9 mouse cellular contexts compared by ENCODE assay signal in genomic region chr11:106762139-106762799, GRCm38 (mm10). TPM values are rescaled to one million over a fixed set of nuclear protein-coding genes. Genes with fewer than 3 reads are reported as not detected.
A peak's percentile ranks its signal among the peaks of the same experiment; 100 is the strongest.
DNase-seq lines count a peak whose midpoint lies in the region; ATAC-seq and TF ChIP-seq lines count a peak whose summit lies in the region.
"Had no signal": no experiment of that assay in that cellular context is flagged by ENCODE, and none has a peak within 500 bp of the region (broad histone marks: within the 10 kb centered on the region; RNA-seq: fewer than 3 reads in every experiment).

No protein-coding gene starts in this region.

- no peak overlapping the region for H3K9ac ChIP-seq in midbrain, embryonic 12.5 days (replicated peaks)
- H3K9ac ChIP-seq in midbrain, embryonic 11.5 days (ENCODE audit: low read length): no peak overlapping the region
- no peak overlapping the region for H3K9ac ChIP-seq in kidney, postnatal 0 days (ENCODE audit: low read depth, low read length)

- no peaks in the 10 kb centered on the region for H3K9me3 ChIP-seq in midbrain, embryonic 12.5 days
- no peaks in the 10 kb centered on the region for H3K9me3 ChIP-seq in midbrain, embryonic 11.5 days (ENCODE audit: control insufficient read depth, low read length)
- H3K9me3 ChIP-seq in kidney, postnatal 0 days (replicated peaks; ENCODE audit: low read length): no peaks in the 10 kb centered on the region

- ATAC-seq in midbrain, embryonic 12.5 days (ENCODE audit: low FRiP score, low read depth): no peak
- no peak for ATAC-seq in midbrain, embryonic 11.5 days (ENCODE audit: low FRiP score)
- peak; percentile 73 for ATAC-seq in kidney, postnatal 0 days (replicated peaks; ENCODE audit: low FRiP score, low read depth)
- ATAC-seq in megakaryocyte progenitor cell, adult 5-6 weeks (replicated peaks; ENCODE audit: poor library complexity): peak; percentile 69

- H3K27ac ChIP-seq in midbrain, embryonic 12.5 days (replicated peaks): peak overlapping the region; percentile 66
- H3K27ac ChIP-seq in midbrain, embryonic 11.5 days (ENCODE audit: low read depth, low read length): no peak overlapping the region
- 0 out of 2 replicates have a peak overlapping the region, but pooled peaks have one; percentile 11 for H3K27ac ChIP-seq in embryonic fibroblast, embryonic 13.5 days (ENCODE audit: insufficient read depth, low read length)
- H3K27ac ChIP-seq in kidney, postnatal 0 days: peak overlapping the region; percentile 83

- H3K36me3 ChIP-seq in midbrain, embryonic 12.5 days: peaks cover 16% of the 10 kb centered on the region
- peaks cover 5% of the 10 kb centered on the region for H3K36me3 ChIP-seq in midbrain, embryonic 11.5 days (ENCODE audit: control insufficient read depth, insufficient read depth, low read length)
- peaks cover 5% of the 10 kb centered on the region; the same call in 1 of the 2 replicates for H3K36me3 ChIP-seq in kidney, postnatal 0 days (ENCODE audit: insufficient read depth, low read length)

- no peak overlapping the region for H3K4me3 ChIP-seq in midbrain, embryonic 12.5 days
- no peak overlapping the region for H3K4me3 ChIP-seq in midbrain, embryonic 11.5 days (ENCODE audit: low read depth, low read length)
- H3K4me3 ChIP-seq in embryonic fibroblast, embryonic 13.5 days (ENCODE audit: insufficient read depth, low read length): no peak overlapping the region
- H3K4me3 ChIP-seq in kidney, postnatal 0 days (replicated peaks; ENCODE audit: low read depth, low read length): no peak overlapping the region
- H3K4me3 ChIP-seq: erythroblast, embryonic 14.5 days had no signal

- H3K4me1 ChIP-seq in midbrain, embryonic 12.5 days: peaks cover 7% of the 10 kb centered on the region; the same call in 1 of the 2 replicates
- 0 out of 2 replicates have a peak, but pooled peaks cover 3% of the 10 kb centered on the region for H3K4me1 ChIP-seq in midbrain, embryonic 11.5 days (ENCODE audit: control insufficient read depth, insufficient read depth, low read length)
- H3K4me1 ChIP-seq in embryonic fibroblast, embryonic 13.5 days (ENCODE audit: control insufficient read depth, insufficient read depth, low read length): no peaks in the 10 kb centered on the region
- peaks cover 8% of the 10 kb centered on the region for H3K4me1 ChIP-seq in kidney, postnatal 0 days (replicated peaks; ENCODE audit: insufficient read depth, low read length)

- no peak for TF ChIP-seq CTCF in embryonic fibroblast, embryonic 13.5 days (IDR thresholded peaks at IDR 0.05; ENCODE audit: borderline replicate concordance, insufficient read depth, low read length)
- TF ChIP-seq CTCF in kidney, postnatal 0 days (IDR thresholded peaks at IDR 0.05; ENCODE audit: low read depth): peak; percentile 9; the same call in 1 of the 2 replicates

- no peak for TF ChIP-seq POLR2A in embryonic fibroblast, embryonic 13.5 days (IDR thresholded peaks at IDR 0.05; ENCODE audit: low read depth, low read length)

- H3K4me2 ChIP-seq in midbrain, embryonic 12.5 days (replicated peaks): no peak overlapping the region
- no peak overlapping the region for H3K4me2 ChIP-seq in midbrain, embryonic 11.5 days
- no peak overlapping the region for H3K4me2 ChIP-seq in kidney, postnatal 0 days (ENCODE audit: low read length)

- no peaks in the 10 kb centered on the region for H3K27me3 ChIP-seq in midbrain, embryonic 12.5 days
- H3K27me3 ChIP-seq in midbrain, embryonic 11.5 days (ENCODE audit: control insufficient read depth, insufficient read depth, low read length): no peaks in the 10 kb centered on the region
- no peaks in the 10 kb centered on the region for H3K27me3 ChIP-seq in kidney, postnatal 0 days (ENCODE audit: insufficient read depth, low read length)

- DNase-seq in midbrain, embryonic 11.5 days (ENCODE audit: low spot score, missing footprints): no peak
- DNase-seq in kidney, postnatal 0 days (ENCODE audit: low spot score): peak; percentile 90
- DNase-seq in thymus, postnatal 14 days: peak; percentile 63
- DNase-seq in cerebellum, postnatal 10 days: no peak
- no peak for DNase-seq in cerebellum, postnatal 25 days

- 55% methylated on average over 5 of the region's 5 CpGs for WGBS in midbrain, embryonic 12.5 days
- WGBS in midbrain, embryonic 11.5 days: 54% methylated on average over 5 of the region's 5 CpGs
- 14% methylated on average over 5 of the region's 5 CpGs for WGBS in kidney, postnatal 0 days

RNA-seq across cellular contexts. Expression of gene Milr1, which starts 11.2 kb away (rescaled TPM):
- 0.72 and 1.7 TPM in 2 replicates for polyA plus RNA-seq in midbrain, embryonic 12.5 days (2016; fragmentation: Nextera tagmentation; extraction: Ambion mirVana)
- polyA plus RNA-seq in midbrain, embryonic 11.5 days (2014; fragmentation: Nextera tagmentation; extraction: Ambion mirVana): 0.68 and 1.0 TPM in 2 replicates
- 0.43 and 1.4 TPM in 2 replicates for polyA plus RNA-seq in embryonic fibroblast, embryonic 13.5 days (2011; ENCODE audit: insufficient read length, low read depth, missing spikeins)
- 0.78 and 0.89 TPM in 2 replicates for polyA plus RNA-seq in kidney, postnatal 0 days (2015; fragmentation: Nextera tagmentation; extraction: Ambion mirVana)
- total RNA-seq in megakaryocyte progenitor cell, adult 5-6 weeks (2015): 63.1 and 96.7 TPM in 2 replicates
- total RNA-seq in megakaryocyte progenitor cell, adult 5-6 weeks (2017): 82.0 and 96.2 TPM in 2 replicates
- polyA plus RNA-seq: erythroblast, embryonic 14.5 days had no signal

RNA-seq across cellular contexts. Expression of gene Pecam1, which starts 11.8 kb away (rescaled TPM):
- 15.9 and 19.4 TPM in 2 replicates for polyA plus RNA-seq in midbrain, embryonic 12.5 days (2016; fragmentation: Nextera tagmentation; extraction: Ambion mirVana)
- 19.8 and 21.5 TPM in 2 replicates for polyA plus RNA-seq in midbrain, embryonic 11.5 days (2014; fragmentation: Nextera tagmentation; extraction: Ambion mirVana)
- polyA plus RNA-seq in embryonic fibroblast, embryonic 13.5 days (2011; ENCODE audit: insufficient read length, low read depth, missing spikeins): 0.32 and 1.0 TPM in 2 replicates
- 54.1 and 55.0 TPM in 2 replicates for polyA plus RNA-seq in kidney, postnatal 0 days (2015; fragmentation: Nextera tagmentation; extraction: Ambion mirVana)
- total RNA-seq in megakaryocyte progenitor cell, adult 5-6 weeks (2015): 55.0 and 57.0 TPM in 2 replicates
- 38.6 and 43.8 TPM in 2 replicates for total RNA-seq in megakaryocyte progenitor cell, adult 5-6 weeks (2017)
- polyA plus RNA-seq: erythroblast, embryonic 14.5 days had no signal

RNA-seq across cellular contexts. Expression of gene Polg2, which starts 17.1 kb away (rescaled TPM):
- polyA plus RNA-seq in midbrain, embryonic 12.5 days (2016; fragmentation: Nextera tagmentation; extraction: Ambion mirVana): 10.4 and 11.3 TPM in 2 replicates
- 9.7 and 11.2 TPM in 2 replicates for polyA plus RNA-seq in midbrain, embryonic 11.5 days (2014; fragmentation: Nextera tagmentation; extraction: Ambion mirVana)
- 4.1 and 4.3 TPM in 2 replicates for polyA plus RNA-seq in embryonic fibroblast, embryonic 13.5 days (2011; ENCODE audit: insufficient read length, low read depth, missing spikeins)
- polyA plus RNA-seq in kidney, postnatal 0 days (2015; fragmentation: Nextera tagmentation; extraction: Ambion mirVana): 11.1 and 11.9 TPM in 2 replicates
- 12.4 and 13.3 TPM in 2 replicates for total RNA-seq in megakaryocyte progenitor cell, adult 5-6 weeks (2015)
- total RNA-seq in megakaryocyte progenitor cell, adult 5-6 weeks (2017): 7.2 and 13.5 TPM in 2 replicates

RNA-seq across cellular contexts. Expression of gene Ddx5, which starts 26.7 kb away (rescaled TPM):
- polyA plus RNA-seq in midbrain, embryonic 12.5 days (2016; fragmentation: Nextera tagmentation; extraction: Ambion mirVana): 486 TPM in 2 replicates
- polyA plus RNA-seq in midbrain, embryonic 11.5 days (2014; fragmentation: Nextera tagmentation; extraction: Ambion mirVana): 515 and 561 TPM in 2 replicates
- polyA plus RNA-seq in embryonic fibroblast, embryonic 13.5 days (2011; ENCODE audit: insufficient read length, low read depth, missing spikeins): 769 and 953 TPM in 2 replicates
- 297 and 309 TPM in 2 replicates for polyA plus RNA-seq in kidney, postnatal 0 days (2015; fragmentation: Nextera tagmentation; extraction: Ambion mirVana)
- total RNA-seq in megakaryocyte progenitor cell, adult 5-6 weeks (2015): 850 and 903 TPM in 2 replicates
- 1,040 and 1,207 TPM in 2 replicates for total RNA-seq in megakaryocyte progenitor cell, adult 5-6 weeks (2017)

RNA-seq across cellular contexts. Expression of gene Cep95, which starts 26.8 kb away (rescaled TPM):
- polyA plus RNA-seq in midbrain, embryonic 12.5 days (2016; fragmentation: Nextera tagmentation; extraction: Ambion mirVana): 22.8 and 25.6 TPM in 2 replicates
- polyA plus RNA-seq in midbrain, embryonic 11.5 days (2014; fragmentation: Nextera tagmentation; extraction: Ambion mirVana): 22.1 and 23.1 TPM in 2 replicates
- 11.2 and 15.9 TPM in 2 replicates for polyA plus RNA-seq in embryonic fibroblast, embryonic 13.5 days (2011; ENCODE audit: insufficient read length, low read depth, missing spikeins)
- 12.7 and 13.8 TPM in 2 replicates for polyA plus RNA-seq in kidney, postnatal 0 days (2015; fragmentation: Nextera tagmentation; extraction: Ambion mirVana)
- total RNA-seq in megakaryocyte progenitor cell, adult 5-6 weeks (2015): 16.9 and 22.0 TPM in 2 replicates
- 15.6 and 21.3 TPM in 2 replicates for total RNA-seq in megakaryocyte progenitor cell, adult 5-6 weeks (2017)

Comparison
In these comparisons a context has a peak if more than half of its experiments do, and no peak if none do; other contexts are left out.
1. ATAC-seq: peak in kidney, postnatal 0 days (single experiment) and megakaryocyte progenitor cell, adult 5-6 weeks (single experiment); none in midbrain, embryonic 12.5 days (single experiment) and midbrain, embryonic 11.5 days (single experiment).
2. DNase-seq: peak in kidney, postnatal 0 days (single experiment) and thymus, postnatal 14 days (single experiment); none in midbrain, embryonic 11.5 days (single experiment), cerebellum, postnatal 10 days (0 of 2) and cerebellum, postnatal 25 days (0 of 2).